Mouse (Mus musculus) stomach, postnatal 0 days (tissue): ENCODE data around the gene Pde4dip.

Experiments used
- CTCF ChIP-seq: IDR thresholded peaks from 2 replicates; pipeline ENCODE4 v1.5.1; 2016; ENCODE audit warnings: antibody characterized with exemption, low read depth, mild to moderate bottlenecking, moderate library complexity
- EP300 ChIP-seq: optimal IDR thresholded peaks from 2 replicates; pipeline ENCODE3; 2016; ENCODE audit warnings: antibody characterized with exemption

GRCm38 (mm10) chr3:97874777-97875176, 13.7 kb downstream of the Pde4dip start:
- TF ChIP-seq CTCF (no peak), EP300 (no peak)
